Mouse (Mus musculus) CH12.LX (cell line): ENCODE data around the gene Zfp827. TPM values are rescaled to one million over a fixed set of nuclear protein-coding genes. Genes with fewer than 3 reads are reported as not detected.

Experiments used
- DNase-seq: peaks from one replicate; pipeline ENCODE4 v3.0.0-alpha.2; 2013; ENCODE audit errors: extremely low read depth
- H3K27ac ChIP-seq: 2 replicates; pipeline ENCODE4 v1.5.1; 2012; ENCODE audit warnings: low read depth, mild to moderate bottlenecking, control low read depth, moderate library complexity; ENCODE audit not compliant: insufficient read depth
- H3K27me3 ChIP-seq: replicated peaks from 2 replicates; pipeline ENCODE3; 2012; ENCODE audit warnings: inconsistent platforms
- H3K36me3 ChIP-seq, 2 experiments: replicated peaks in 1 of 2; 2 replicates each; pipeline versions ENCODE3 to v1.6.1; 2012; ENCODE audit warnings: inconsistent platforms in 1 of 2, low read length in 1 of 2, mild to moderate bottlenecking in 1 of 2, mixed read lengths in 1 of 2, moderate library complexity in 1 of 2; ENCODE audit not compliant: control insufficient read depth in 1 of 2, insufficient read depth in 1 of 2
- H3K4me1 ChIP-seq, 2 experiments: 2 replicates each; pipeline ENCODE4 v1.6.1; 2012; ENCODE audit warnings: inconsistent platforms in 1 of 2, moderate library complexity in 1 of 2; ENCODE audit not compliant: insufficient read depth in 2 of 2, control insufficient read depth in 1 of 2
- H3K4me2 ChIP-seq: 2 replicates; pipeline ENCODE4 v1.6.1; 2012; ENCODE audit warnings: low read depth, mild to moderate bottlenecking, control low read depth; ENCODE audit not compliant: poor library complexity, insufficient read depth, severe bottlenecking
- H3K4me3 ChIP-seq, 3 experiments: fragments of 150-350 bp in 1 of 3; sonication (generic) in 1 of 3; replicated peaks in 1 of 3; 2 replicates each; pipeline versions ENCODE3 to v1.5.1; 2011 to 2012; ENCODE audit warnings: low read depth in 2 of 3, low read length in 2 of 3, mild to moderate bottlenecking in 2 of 3, moderate library complexity in 2 of 3, control low read depth in 1 of 3, improper control_type of control experiment in 1 of 3, inconsistent platforms in 1 of 3, mixed read lengths in 1 of 3; ENCODE audit not compliant: poor library complexity in 1 of 3
- H3K79me2 ChIP-seq: replicated peaks from 2 replicates; pipeline ENCODE4 v1.6.1; 2012; ENCODE audit warnings: mild to moderate bottlenecking, moderate library complexity; ENCODE audit not compliant: control insufficient read depth, poor library complexity, insufficient read depth, severe bottlenecking; ENCODE audit errors: extremely low read depth
- H3K9ac ChIP-seq: 2 replicates; pipeline ENCODE4 v1.6.1; 2012; ENCODE audit warnings: low read depth, mild to moderate bottlenecking, control low read depth, moderate library complexity; ENCODE audit not compliant: insufficient read depth
- H3K9me3 ChIP-seq: replicated peaks from 2 replicates; pipeline ENCODE3; 2012; ENCODE audit warnings: low read length, inconsistent platforms, mixed read lengths
- BHLHE40 ChIP-seq: IDR thresholded peaks from 2 replicates; pipeline ENCODE4 v1.6.1; 2011; ENCODE audit warnings: mild to moderate bottlenecking, low read depth, low read length, improper control_type of control experiment
- CHD1 ChIP-seq: IDR thresholded peaks from 2 replicates; pipeline ENCODE4 v1.6.1; 2012; ENCODE audit warnings: low read depth, low read length, improper control_type of control experiment, inconsistent platforms
- CHD2 ChIP-seq: IDR thresholded peaks from 2 replicates; pipeline ENCODE4 v1.6.1; 2011; ENCODE audit warnings: low read length, improper control_type of control experiment
- CTCF ChIP-seq, 2 experiments: IDR thresholded peaks in 1 of 2; conservative IDR thresholded peaks in 1 of 2; 2 replicates each; pipeline ENCODE4 v1.5.1; 2011 to 2012; ENCODE audit warnings: low read depth in 2 of 2, low read length in 2 of 2, improper control_type of control experiment in 1 of 2, inconsistent platforms in 1 of 2, mild to moderate bottlenecking in 1 of 2, moderate library complexity in 1 of 2
- E2F4 ChIP-seq: IDR thresholded peaks from 2 replicates; pipeline ENCODE4 v1.6.1; 2011; ENCODE audit warnings: low read depth, low read length, improper control_type of control experiment; ENCODE audit not compliant: insufficient replicate concordance
- ELF1 ChIP-seq: IDR thresholded peaks from 2 replicates; pipeline ENCODE4 v1.6.1; 2014; ENCODE audit warnings: low read depth, mild to moderate bottlenecking, inconsistent platforms, low read length, improper control_type of control experiment
- EP300 ChIP-seq: IDR thresholded peaks from 2 replicates; pipeline ENCODE4 v1.6.1; 2011; ENCODE audit warnings: low read length, improper control_type of control experiment
- ETS1 ChIP-seq: conservative IDR thresholded peaks from 2 replicates; pipeline ENCODE4 v1.6.1; 2012; ENCODE audit warnings: low read depth, mild to moderate bottlenecking, inconsistent platforms, low read length, improper control_type of control experiment, moderate library complexity
- GABPA ChIP-seq: IDR thresholded peaks from 2 replicates; pipeline ENCODE4 v1.6.1; 2012; ENCODE audit warnings: low read depth, low read length, improper control_type of control experiment, inconsistent platforms; ENCODE audit not compliant: insufficient replicate concordance
- HCFC1 ChIP-seq: IDR thresholded peaks from 2 replicates; pipeline ENCODE4 v1.6.1; 2012; ENCODE audit warnings: low read depth, mild to moderate bottlenecking, inconsistent platforms, low read length, improper control_type of control experiment
- IRF4 ChIP-seq: IDR thresholded peaks from 2 replicates; pipeline ENCODE4 v1.6.1; 2014; ENCODE audit warnings: low read depth, mild to moderate bottlenecking, inconsistent platforms, low read length, improper control_type of control experiment
- JUN ChIP-seq: IDR thresholded peaks from 2 replicates; pipeline ENCODE4 v1.6.1; 2011; ENCODE audit warnings: low read depth, mild to moderate bottlenecking, low read length, improper control_type of control experiment, moderate library complexity; ENCODE audit not compliant: insufficient read depth
- JUND ChIP-seq: conservative IDR thresholded peaks from 2 replicates; pipeline ENCODE4 v1.6.1; 2011; ENCODE audit warnings: low read depth, low read length, improper control_type of control experiment
- KAT2A ChIP-seq: IDR thresholded peaks from 2 replicates; pipeline ENCODE4 v1.6.1; 2012; ENCODE audit warnings: low read length, improper control_type of control experiment, inconsistent platforms; ENCODE audit not compliant: insufficient replicate concordance
- MAFK ChIP-seq: IDR thresholded peaks from 2 replicates; pipeline ENCODE4 v1.6.1; 2011; ENCODE audit warnings: low read length, improper control_type of control experiment; ENCODE audit not compliant: insufficient replicate concordance
- MAX ChIP-seq: IDR thresholded peaks from 2 replicates; pipeline ENCODE4 v1.6.1; 2011; ENCODE audit warnings: low read length, improper control_type of control experiment
- MAZ ChIP-seq: IDR thresholded peaks from 2 replicates; pipeline ENCODE4 v1.6.1; 2012; ENCODE audit warnings: low read depth, mild to moderate bottlenecking, inconsistent platforms, low read length, improper control_type of control experiment, moderate library complexity
- MEF2A ChIP-seq: IDR thresholded peaks from 2 replicates; pipeline ENCODE4 v1.6.1; 2014; ENCODE audit warnings: low read depth, mild to moderate bottlenecking, inconsistent platforms, low read length, improper control_type of control experiment, borderline replicate concordance
- MXI1 ChIP-seq: IDR thresholded peaks from 2 replicates; pipeline ENCODE4 v1.6.1; 2011; ENCODE audit warnings: mild to moderate bottlenecking, low read depth, low read length, improper control_type of control experiment
- MYC ChIP-seq: IDR thresholded peaks from 2 replicates; pipeline ENCODE4 v1.6.1; 2011; ENCODE audit warnings: low read depth, mild to moderate bottlenecking, improper control_type of control experiment, low read length
- NELFE ChIP-seq: IDR thresholded peaks from 2 replicates; pipeline ENCODE4 v1.6.1; 2011; ENCODE audit warnings: low read depth, low read length, improper control_type of control experiment
- NRF1 ChIP-seq: IDR thresholded peaks from 2 replicates; pipeline ENCODE4 v1.6.1; 2014; ENCODE audit warnings: low read depth, mild to moderate bottlenecking, inconsistent platforms, low read length, improper control_type of control experiment, moderate library complexity
- PAX5 ChIP-seq: IDR thresholded peaks from 2 replicates; pipeline ENCODE4 v1.6.1; 2012; ENCODE audit warnings: low read length, inconsistent platforms, mixed read lengths
- POLR2A ChIP-seq: IDR thresholded peaks from 2 replicates; pipeline ENCODE4 v1.6.1; 2011; ENCODE audit warnings: low read depth, mild to moderate bottlenecking, improper control_type of control experiment, low read length
- POLR2AphosphoS2 ChIP-seq: IDR thresholded peaks from 2 replicates; pipeline ENCODE4 v1.6.1; 2011; ENCODE audit warnings: low read depth, low read length, improper control_type of control experiment
- RAD21 ChIP-seq: IDR thresholded peaks from 2 replicates; pipeline ENCODE4 v1.6.1; 2011; ENCODE audit warnings: low read depth, mild to moderate bottlenecking, low read length, improper control_type of control experiment, moderate library complexity
- RCOR1 ChIP-seq: conservative IDR thresholded peaks from 2 replicates; pipeline ENCODE4 v1.6.1; 2012; ENCODE audit warnings: low read depth, mild to moderate bottlenecking, inconsistent platforms, low read length, improper control_type of control experiment
- SIN3A ChIP-seq: IDR thresholded peaks from 2 replicates; pipeline ENCODE4 v1.6.1; 2012; ENCODE audit warnings: low read length, improper control_type of control experiment, inconsistent platforms
- SMC3 ChIP-seq: IDR thresholded peaks from 2 replicates; pipeline ENCODE4 v1.6.1; 2011; ENCODE audit warnings: low read depth, low read length, improper control_type of control experiment
- TBP ChIP-seq: conservative IDR thresholded peaks from 2 replicates; pipeline ENCODE4 v1.6.1; 2011; ENCODE audit warnings: low read depth, low read length, improper control_type of control experiment
- TCF12 ChIP-seq: IDR thresholded peaks from 2 replicates; pipeline ENCODE4 v1.6.1; 2014; ENCODE audit warnings: low read depth, mild to moderate bottlenecking, inconsistent platforms, low read length, improper control_type of control experiment
- UBTF ChIP-seq: IDR thresholded peaks from 2 replicates; pipeline ENCODE4 v1.6.1; 2012; ENCODE audit warnings: low read depth, mild to moderate bottlenecking, inconsistent platforms, low read length, improper control_type of control experiment, moderate library complexity
- USF1 ChIP-seq: IDR thresholded peaks from 2 replicates; pipeline ENCODE4 v1.6.1; 2014; ENCODE audit warnings: low read depth, mild to moderate bottlenecking, inconsistent platforms, low read length, improper control_type of control experiment
- USF2 ChIP-seq: conservative IDR thresholded peaks from 2 replicates; pipeline ENCODE4 v1.6.1; 2011; ENCODE audit warnings: low read depth, low read length, improper control_type of control experiment
- ZC3H11A ChIP-seq: IDR thresholded peaks from 2 replicates; pipeline ENCODE4 v1.6.1; 2012; ENCODE audit warnings: low read depth, mild to moderate bottlenecking, inconsistent platforms, low read length, improper control_type of control experiment
- ZKSCAN1 ChIP-seq: IDR thresholded peaks from 2 replicates; pipeline ENCODE4 v1.6.1; 2012; ENCODE audit warnings: low read depth, inconsistent platforms, low read length, improper control_type of control experiment, borderline replicate concordance
- ZMIZ1 ChIP-seq: IDR thresholded peaks from 2 replicates; pipeline ENCODE4 v1.6.1; 2012; ENCODE audit warnings: low read depth, mild to moderate bottlenecking, inconsistent platforms, low read length, improper control_type of control experiment
- ZNF384 ChIP-seq: IDR thresholded peaks from 2 replicates; pipeline ENCODE4 v1.6.1; 2012; ENCODE audit warnings: low read depth, low read length, improper control_type of control experiment, inconsistent platforms
- dilution Hi-C: fragments of 300-500 bp; cut with MboI; formaldehyde crosslinking; loops from 2 replicates; pipeline ENCODE4 v1.14.3; 2020; ENCODE audit warnings: low sequenced_read_pairs; ENCODE audit not compliant: extremely low pct_unique_long_range_greater_than_20kb, extremely low pct_ligation_motif_present
- in situ Hi-C: fragments of 300-500 bp; cut with MboI; formaldehyde crosslinking; loops from 3 replicates; pipeline ENCODE4 v1.14.3; 2019; ENCODE audit warnings: low sequenced_read_pairs, low pct_ligation_motif_present, low pct_unique_long_range_greater_than_20kb, mixed read lengths
- polyA plus RNA-seq: library from polyadenylated mRNA; unstranded; fragments of >175 nt; gene quantifications from 2 replicates; pipeline ENCODE4 v1.2.1, GENCODE M21; 2012; ENCODE audit warnings: low read depth; ENCODE audit not compliant: insufficient read length
- total RNA-seq, 2 experiments: library from RNA; depleted of rRNA; stranded (reverse); fragments of 300-350 nt in 1 of 2; fragments of >200 nt in 1 of 2; gene quantifications; 2 replicates each; pipeline ENCODE4 v1.2.3; 2012 to 2014

Gene Zfp827
- total and polyA plus RNA-seq, 3 experiments: 4.3 to 11.1 (median 7.8) TPM

- Histone ChIP-seq H3K27me3 (no peaks in the 10 kb centered on the region), H3K4me3 (peak overlapping the region; percentile 22 to 38 (median 36)), H3K4me2 (peak overlapping the region; percentile 80), H3K9ac (peak overlapping the region; percentile 68), H3K4me1 (peaks cover 3 to 23% of the 10 kb centered on the region in 2 experiments; a peak in 3 of 4 replicates), H3K79me2 (no peaks in the 10 kb centered on the region)
- in situ Hi-C loops (no loop called here), dilution Hi-C loops (no loop called here)
- no peak for TF ChIP-seq SIN3A
- no peak for TF ChIP-seq ZNF384
- no peak for TF ChIP-seq JUN
- no peak for TF ChIP-seq RAD21
- no peak for TF ChIP-seq CHD2
- TF ChIP-seq EP300: peak; percentile 92
- no peak for TF ChIP-seq ZMIZ1
- TF ChIP-seq MAX: peak; percentile 73; the same call in 1 of the 2 replicates
- TF ChIP-seq USF1: no peak
- TF ChIP-seq MAZ: no peak
- no peak for TF ChIP-seq UBTF
- TF ChIP-seq CHD1: no peak
- no peak for TF ChIP-seq NRF1
- peak; percentile 93 for TF ChIP-seq MYC
- no peak for TF ChIP-seq POLR2AphosphoS2
- TF ChIP-seq GABPA: no peak
- TF ChIP-seq IRF4: peak; percentile 90
- TF ChIP-seq MAFK: peak; percentile 87
- TF ChIP-seq NELFE: no peak
- TF ChIP-seq ETS1: peak; percentile 55
- no peak for TF ChIP-seq PAX5
- no peak for TF ChIP-seq USF2
- no peak for TF ChIP-seq CTCF (conservative IDR thresholded peaks at IDR 0.05 in 1 of 2, IDR thresholded peaks at IDR 0.05 in 1 of 2; ENCODE audit: low read depth in 2 of 2, low read length in 2 of 2)
- TF ChIP-seq ZKSCAN1: no peak
- no peak for TF ChIP-seq SMC3
- TF ChIP-seq TCF12: no peak
- no peak for TF ChIP-seq HCFC1
- 0 out of 2 replicates have a peak, but pooled peaks have one; percentile 23 for TF ChIP-seq MEF2A
- no peak for TF ChIP-seq KAT2A
- TF ChIP-seq TBP: 0 out of 2 replicates have a peak, but pooled peaks have one; percentile 32
- no peak for TF ChIP-seq BHLHE40
- TF ChIP-seq POLR2A: peak; percentile 44
- TF ChIP-seq JUND: peak; percentile 35; the same call in 1 of the 2 replicates
- peak; percentile 46 for TF ChIP-seq ELF1
- TF ChIP-seq E2F4: no peak
- no peak for TF ChIP-seq MXI1
- no peak for TF ChIP-seq ZC3H11A
- TF ChIP-seq RCOR1: no peak
- TF ChIP-seq, all 38 proteins: peak for 11
- peaks cover 7 to 23% of the 10 kb centered on the region in 2 experiments for H3K36me3 ChIP-seq
- no peak overlapping the region for H3K27ac ChIP-seq
- peaks cover 15% of the 10 kb centered on the region for H3K9me3 ChIP-seq
- DNase-seq: peak; percentile 78
Measured at GRCm38 (mm10) chr8:79225586-79225985, 197.3 kb downstream of the Zfp827 start.
